Mouse (Mus musculus) adrenal gland, adult 18-20 months (tissue): ENCODE measurements around the gene Fat4. TPM values are rescaled to one million over a fixed set of nuclear protein-coding genes. Genes with fewer than 3 reads are reported as not detected.
A peak's percentile ranks its signal among the peaks of the same experiment; 100 is the strongest.

Experiments
- DNase-seq, 2 experiments: peaks; one replicate each; pipeline ENCODE4 v3.0.0; 2021 to 2022; ENCODE audit warnings: low spot score in 2 of 2
- long read RNA-seq, 2 experiments: library from polyadenylated mRNA; stranded (forward); transcript quantifications; one replicate each; pipeline ENCODE4 v2.0.0; 2021
- total RNA-seq, 2 experiments: library from RNA; stranded (reverse); gene quantifications; 1 replicate in 1 of 2; 2 replicates in 1 of 2; pipeline ENCODE4 v1.2.3; 2021

Fat4 gene
- 10 to 100 TPM in 1 of 2 experiments, 1 to 10 TPM in 1; 3.0 to 12.2 TPM for total RNA-seq
- long read RNA-seq, experiment 1: 0 reads
- long read RNA-seq, experiment 2: 0 reads

DNA sequence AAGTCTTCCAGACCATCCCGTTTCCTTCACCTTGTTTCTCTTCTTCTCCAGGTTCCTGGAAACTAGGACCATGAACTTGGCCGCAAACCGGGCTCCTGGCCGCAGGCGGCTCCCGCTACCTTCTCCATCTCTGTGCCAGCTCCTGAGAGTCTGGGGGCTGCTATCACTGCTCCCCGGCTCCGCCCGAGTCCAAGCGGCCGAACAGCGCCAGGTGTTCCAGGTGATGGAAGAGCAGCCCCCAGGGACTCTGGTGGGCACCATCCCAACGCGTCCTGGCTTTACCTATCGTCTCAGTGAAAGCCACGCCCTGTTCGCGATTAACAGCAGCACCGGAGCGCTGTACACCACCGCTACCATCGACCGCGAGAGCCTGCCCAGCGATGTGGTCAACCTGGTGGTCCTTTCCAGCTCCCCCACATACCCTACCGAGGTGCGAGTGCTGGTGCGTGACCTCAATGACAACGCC is at the start of gene Fat4:
TSS of gene Fat4 (plus strand) at position 51 of the 466 bp plus-strand sequence.
- DNase-seq: peak in 1 of 2 experiments; percentile 30

DNA sequence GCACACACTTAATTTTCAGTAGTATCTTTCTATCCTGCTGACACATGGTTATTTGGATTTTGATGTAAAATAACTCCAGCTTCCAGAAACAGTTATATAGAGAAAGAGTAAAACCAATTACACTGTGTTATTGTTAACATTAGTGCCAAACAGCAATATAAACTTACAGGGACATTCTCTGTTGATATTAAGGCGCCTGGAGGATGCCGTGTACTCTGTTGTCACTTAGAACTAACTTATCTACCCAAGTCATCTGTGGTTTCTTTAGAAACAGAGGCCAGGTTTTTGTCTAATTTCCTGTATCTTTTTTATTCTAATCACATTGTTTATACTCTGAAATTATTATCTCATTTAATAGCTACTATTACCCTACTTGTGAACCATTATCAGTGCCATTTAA is 47.3 kb upstream of the Fat4 start:
- no peak for DNase-seq

DNA sequence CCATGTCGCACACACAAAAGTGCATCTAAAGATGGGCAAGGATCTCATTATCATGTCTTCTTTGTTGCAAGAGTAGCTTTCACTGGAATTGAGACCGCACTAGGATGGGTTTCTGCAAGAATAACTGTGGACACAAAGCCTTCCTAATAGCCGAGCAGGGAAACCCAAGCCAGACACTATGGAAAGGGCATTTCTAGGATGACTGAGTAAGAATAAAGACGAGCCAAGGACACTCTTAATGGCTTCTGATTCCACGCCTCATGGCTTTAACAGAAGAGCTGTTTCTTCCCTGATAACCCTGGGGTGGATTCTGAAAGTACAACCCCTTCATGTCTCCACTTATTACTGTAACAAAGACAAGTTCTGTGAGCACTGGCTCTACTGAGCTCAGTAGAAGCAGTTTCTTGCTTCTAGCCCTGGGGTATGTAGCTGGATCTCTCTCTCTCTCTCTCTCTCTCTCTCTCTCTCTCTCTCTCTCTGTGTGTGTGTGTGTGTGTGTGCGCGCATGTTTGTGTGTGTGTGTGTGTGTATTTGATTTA is 43.7 kb upstream of the Fat4 start:
- no peak for DNase-seq

DNA sequence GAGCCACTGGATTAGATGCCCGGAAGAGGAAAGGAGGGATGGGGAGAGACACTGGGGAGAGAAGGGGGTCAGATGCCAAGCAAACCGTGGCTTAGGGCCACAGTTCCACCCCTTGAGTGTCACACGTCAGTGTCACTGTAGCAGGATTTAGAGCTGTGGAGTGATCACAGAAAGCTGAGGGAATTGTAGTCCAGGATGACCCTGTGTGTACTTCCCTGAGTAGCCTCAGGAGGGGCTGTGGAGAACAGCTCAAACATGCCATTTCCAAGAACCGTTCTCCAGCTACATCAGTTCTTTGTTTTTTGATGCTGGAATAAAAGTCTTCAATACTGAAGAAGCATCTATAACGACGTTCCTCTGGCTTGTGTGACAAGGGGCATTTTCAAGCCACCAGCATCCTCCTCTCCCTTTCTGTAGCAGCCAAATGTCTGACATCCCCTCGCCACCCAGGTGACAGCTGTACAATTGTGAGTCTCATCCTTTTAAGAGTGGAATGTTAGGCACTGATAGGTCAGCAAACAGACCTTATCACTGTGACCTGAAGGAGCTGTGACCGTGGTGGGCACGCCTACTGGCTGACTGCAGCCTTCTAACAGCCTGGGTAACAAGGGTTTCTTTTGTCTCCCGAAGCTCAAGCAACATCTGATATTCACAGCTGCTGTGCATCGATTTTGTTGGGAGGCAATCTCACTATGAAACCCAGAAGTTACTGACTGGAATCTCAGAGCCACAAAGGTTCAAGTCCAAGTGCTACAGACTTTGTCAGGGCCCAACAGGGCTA is 39.9 kb upstream of the Fat4 start:
- DNase-seq: no peak

DNA sequence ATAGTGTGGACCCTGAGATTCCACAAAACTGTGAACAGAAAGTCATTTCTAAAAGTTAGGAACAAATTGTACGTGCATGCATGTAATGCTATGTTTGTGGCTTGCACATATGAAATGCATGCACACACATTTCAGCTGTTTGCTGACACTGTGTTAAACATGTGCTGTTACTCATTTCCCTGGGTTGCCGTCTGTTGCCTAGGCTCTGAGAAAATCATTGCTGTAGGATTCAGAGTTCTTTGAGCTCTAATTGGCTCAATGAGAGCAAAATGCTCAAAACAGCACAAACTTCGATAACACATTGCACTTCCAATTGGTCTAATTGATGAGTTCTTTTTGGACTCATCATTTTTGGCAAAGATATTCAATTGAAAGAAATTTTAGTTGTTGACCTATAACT is 37.7 kb upstream of the Fat4 start:
- no peak for DNase-seq

DNA sequence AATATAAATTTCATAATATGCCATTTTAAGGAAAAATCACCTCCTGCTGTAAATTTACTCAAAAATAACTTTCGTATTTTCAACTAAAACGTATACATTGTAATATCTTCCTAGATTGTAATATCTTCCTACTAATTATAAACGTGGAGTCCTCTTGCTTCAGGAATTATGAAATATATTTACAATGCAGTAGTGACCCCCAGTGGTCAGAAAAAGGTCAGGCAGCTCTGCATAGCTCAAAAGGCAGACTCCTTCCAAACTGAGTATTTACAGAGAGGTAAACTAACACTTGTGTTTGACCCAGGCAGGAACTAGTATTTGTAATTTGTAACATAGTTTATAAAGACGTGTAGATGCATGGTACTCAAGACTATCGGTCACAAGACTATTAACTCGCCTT is 37.2 kb upstream of the Fat4 start:
- DNase-seq: peak; percentile 22 to 24

DNA sequence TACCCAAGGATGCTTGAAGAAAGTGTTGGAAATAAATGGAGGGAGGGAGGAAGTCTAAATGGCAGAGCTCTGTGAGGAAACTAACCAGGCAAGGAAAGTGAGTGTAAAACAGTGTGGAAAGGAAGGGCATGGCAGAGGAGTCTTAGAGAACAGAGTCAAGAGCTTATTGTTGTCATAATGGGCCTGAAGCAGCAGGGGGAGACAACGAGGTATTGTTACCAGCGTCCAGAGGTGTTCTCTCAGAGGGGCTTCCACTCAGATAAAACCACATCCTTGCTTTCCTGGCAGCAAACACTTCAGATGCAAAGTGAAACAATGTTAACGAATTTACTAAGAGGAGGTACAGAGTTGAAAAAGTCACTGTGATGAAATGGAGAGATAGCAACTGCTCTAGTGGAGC is 33.1 kb upstream of the Fat4 start:
- DNase-seq: no peak

DNA sequence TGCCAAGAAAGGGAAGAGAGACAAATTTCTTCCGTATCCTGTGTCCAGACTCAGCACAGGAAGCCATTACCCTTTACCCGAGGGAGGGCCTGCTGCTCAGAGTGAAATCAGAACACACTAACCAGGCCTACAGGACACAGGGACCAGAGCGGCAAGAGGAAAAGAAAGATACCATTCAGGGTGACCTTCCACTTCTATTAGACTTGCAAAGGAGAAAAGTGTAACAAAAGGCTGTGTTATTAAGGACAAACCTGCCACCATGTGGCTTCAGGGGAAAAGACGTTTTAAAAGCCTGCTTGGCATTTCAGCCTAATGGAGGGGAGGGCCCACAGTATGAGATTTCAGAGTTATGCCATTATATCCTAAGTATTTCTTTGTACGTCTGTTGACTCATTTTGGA is 26.1 kb upstream of the Fat4 start:
- DNase-seq: no peak

DNA sequence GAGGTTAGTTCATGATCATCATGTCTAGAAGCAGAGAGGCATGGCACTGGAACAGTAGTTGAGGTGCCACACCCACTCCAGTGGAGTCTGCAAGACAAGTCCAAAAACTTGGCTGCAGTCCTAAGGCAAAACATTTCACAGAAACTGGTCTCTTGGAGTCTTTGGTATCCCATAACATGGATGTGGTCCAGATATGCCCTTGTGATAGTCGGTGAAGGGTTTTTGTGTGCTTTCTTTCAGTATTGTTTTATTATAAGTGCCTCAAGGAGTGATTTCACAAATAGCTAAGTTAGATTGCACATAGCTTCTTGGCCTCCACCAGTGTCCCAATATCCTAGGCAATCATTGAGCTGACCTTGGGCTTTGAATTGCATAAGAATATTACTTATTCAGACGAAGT is 15.4 kb upstream of the Fat4 start:
- no peak for DNase-seq

DNA sequence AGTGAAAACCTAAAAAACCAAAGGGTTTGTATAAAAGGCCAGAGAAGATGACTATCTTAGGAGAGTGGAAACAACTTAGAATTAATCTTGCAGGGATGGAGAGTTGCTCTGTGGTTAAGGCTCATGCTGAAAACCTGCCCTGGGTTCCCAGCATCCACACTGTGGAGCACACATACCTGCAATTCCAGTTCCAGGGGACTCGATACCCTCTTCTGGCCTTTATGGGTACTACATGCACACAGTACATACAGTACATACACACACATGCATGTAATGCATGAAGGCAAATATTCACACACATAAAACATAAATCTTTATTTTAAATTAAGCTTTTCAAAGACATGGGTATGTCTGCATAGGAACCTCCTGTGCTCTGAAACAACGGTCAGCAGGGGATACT is 10.9 kb upstream of the Fat4 start:
- no peak for DNase-seq

DNA sequence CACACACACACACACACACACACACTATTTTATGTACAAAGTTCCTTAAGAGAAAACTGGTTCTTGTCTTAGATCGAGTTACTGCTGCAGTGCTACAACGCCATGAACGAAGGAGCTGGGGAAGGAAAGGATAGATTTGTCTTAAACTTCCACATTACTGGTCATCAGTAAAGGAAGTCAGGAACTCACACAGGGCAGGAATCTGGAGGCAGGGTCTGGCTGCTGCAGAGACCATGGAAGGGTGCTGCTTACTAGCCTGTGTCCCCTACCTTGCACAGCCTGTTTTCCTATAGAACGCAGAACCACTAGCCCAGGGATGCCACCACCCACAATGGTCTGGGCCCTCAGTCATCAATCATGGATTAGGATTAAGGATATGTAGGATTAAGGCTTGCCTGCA is 10.0 kb upstream of the Fat4 start:
- no peak for DNase-seq

DNA sequence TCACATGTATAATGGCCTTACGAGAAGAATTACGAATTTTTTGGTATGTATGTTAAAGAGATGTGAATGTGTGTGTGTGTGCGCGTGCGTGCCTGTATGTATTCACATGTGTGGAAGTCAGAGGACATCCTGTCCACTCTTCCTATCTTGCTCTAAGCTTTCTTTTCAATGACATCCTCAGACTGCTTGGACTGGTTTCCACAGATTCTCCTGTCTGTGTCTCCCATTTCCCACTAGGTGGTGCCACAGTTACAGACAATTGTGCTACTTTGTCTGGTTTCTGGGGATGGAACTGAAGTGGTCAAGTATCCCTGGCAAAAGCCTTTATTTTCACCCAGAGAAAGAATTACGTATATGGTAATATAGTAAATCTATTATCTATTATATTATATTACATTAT is 4.0 kb upstream of the Fat4 start:
- no peak for DNase-seq

DNA sequence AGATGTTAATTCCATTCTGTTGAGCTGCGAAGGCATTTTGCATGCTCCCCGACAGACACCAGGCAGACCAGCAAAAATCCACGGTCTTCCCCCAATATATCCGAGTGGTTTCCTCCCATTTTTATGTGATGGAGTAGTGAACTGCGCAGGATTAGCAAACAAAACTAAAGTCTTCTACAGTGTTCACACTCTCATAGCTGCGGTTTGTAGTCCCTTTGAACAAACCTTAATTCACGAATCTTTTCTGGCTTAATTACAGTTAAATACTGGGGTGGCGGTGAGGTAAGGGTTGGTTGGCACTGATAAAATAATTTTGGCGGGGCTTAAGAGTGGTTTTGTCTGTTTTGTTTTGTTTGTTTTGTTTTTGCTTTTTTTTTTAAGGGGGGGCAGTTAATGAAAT is 3.1 kb upstream of the Fat4 start:
- DNase-seq: no peak

DNA sequence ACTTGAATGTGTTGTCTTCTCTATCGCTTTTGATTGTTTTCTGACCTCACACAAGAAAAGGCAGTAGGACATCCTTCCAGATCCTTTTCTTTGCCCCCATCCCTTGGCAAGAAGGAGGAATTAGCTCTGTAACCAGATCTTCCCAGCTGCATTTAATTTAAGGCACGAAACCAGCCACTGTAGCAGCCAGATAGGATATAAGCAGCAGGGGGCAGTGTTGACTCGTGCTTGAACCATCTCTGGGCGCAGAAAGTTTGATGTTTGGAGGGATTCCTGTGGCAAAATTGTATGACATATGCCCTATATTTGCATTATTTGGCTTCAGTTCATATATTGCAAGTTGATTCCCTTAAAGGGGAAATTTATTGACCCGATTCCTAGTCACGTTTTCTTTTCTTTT is 2.5 kb upstream of the Fat4 start:
- DNase-seq: peak; percentile 79 to 82

DNA sequence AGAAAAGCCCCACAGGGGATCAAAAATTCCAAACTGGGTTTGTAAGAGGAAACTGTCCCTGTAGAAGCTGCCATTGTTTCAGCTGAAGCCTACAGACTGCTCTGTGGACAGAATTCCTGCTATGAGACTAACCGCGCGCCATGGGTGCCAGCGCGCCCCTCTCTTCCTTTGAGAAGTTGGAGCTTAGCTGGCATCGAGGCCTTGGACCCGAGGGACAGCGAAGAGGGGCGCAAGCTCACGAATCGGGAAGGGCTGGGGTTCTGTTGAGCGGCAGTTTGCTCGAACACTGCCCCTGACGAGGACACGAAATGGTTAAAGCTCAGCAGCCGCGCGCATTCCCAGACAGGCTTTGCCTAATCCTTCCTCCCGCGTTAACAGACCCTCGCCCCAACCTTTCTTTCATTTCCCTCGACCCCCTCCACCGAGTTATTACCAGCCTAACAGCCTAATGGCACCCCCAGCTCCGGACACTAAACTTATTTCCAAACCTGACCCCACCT is 1.8 kb upstream of the Fat4 start:
- peak; percentile 32 to 48 for DNase-seq

DNA sequence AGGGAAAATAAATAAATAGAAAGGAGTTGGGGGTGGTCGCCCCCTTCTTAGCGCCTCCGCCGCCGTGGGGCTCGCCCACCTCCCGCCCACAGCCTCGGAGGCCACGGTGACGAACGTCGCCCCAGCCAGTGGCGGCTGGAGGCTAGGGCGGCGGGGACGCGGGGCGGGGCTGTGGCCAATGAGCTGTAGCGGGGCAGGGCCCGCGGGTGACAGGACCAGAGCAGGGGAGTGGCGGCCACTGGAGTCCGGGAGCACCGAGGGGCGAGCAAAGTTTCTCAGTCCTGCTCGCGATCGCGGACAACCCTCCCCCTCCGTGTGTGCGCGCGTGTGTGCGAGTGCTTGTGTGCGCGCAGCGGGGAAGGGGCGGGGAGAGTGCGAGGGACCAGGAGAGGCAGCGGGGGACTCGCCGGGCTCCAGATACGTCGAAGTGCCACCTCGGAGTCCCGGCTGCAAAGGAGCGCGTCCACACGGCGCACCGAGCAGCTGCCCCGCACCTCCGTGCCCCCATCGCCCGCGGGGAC is 1.2 kb upstream of the Fat4 start:
- DNase-seq: peak; percentile 84 to 91

DNA sequence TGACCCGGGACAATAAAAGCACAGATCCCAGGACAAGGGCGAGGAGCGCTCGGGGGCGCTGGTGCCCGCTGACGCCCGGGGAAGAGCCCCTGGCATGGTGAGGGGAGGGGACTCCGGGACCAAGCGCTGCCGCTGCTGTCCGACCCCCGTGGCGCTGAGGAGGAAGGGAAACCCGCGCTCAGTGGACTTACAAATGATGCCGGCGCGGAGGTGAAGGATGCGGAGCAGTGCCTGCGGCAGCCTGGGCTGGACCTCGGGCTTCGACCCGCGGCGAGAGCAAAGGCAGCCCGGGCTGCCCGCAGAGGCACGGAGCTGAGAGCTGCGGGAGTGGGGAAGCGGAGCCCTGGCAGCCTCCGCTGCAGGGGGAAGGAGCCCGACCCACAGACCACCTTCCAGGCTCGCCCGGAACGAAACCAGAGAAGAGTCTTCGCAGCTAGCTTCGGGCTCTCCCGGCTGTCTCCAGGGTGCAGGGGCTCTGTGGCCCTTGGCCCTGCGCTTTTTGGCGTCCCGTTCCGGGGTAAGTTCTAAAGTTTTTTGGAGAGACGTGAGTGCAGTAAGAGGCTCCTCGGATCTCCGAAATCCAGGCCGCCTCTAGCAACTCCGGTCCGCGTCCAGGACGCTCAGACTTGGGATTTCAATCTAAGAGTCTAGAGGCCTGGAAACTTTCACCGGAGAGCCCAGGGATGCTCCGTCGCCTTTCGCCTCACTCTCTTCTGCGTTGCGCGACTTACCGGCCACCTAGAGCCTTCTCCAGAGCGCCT is 499 bp upstream of the Fat4 start:
- DNase-seq: peak in 1 of 2 experiments; percentile 45

DNA sequence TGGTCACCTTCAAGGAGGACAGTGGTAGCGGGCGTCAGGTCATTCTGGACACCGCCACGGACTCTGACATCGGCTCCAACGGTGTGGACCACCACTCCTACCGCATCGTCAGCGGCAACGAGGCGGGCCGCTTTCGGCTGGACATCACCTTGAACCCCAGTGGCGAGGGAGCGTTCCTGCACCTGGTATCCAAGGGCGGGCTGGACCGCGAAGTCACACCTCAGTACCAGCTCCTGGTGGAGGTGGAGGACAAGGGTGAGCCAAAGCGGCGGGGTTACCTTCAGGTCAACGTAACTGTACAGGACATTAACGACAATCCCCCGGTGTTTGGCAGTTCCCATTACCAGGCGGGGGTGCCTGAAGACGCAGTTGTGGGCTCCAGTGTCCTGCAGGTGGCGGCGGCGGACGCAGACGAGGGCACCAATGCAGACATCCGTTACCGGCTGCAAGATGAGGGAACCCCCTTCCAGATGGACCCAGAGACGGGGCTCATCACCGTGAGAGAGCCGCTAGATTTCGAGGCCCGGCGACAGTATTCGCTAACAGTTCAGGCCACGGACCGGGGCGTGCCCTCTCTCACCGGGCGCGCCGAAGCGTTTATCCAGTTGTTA is 746 bp downstream of the Fat4 start:
- DNase-seq: peak; percentile 48 to 58

DNA sequence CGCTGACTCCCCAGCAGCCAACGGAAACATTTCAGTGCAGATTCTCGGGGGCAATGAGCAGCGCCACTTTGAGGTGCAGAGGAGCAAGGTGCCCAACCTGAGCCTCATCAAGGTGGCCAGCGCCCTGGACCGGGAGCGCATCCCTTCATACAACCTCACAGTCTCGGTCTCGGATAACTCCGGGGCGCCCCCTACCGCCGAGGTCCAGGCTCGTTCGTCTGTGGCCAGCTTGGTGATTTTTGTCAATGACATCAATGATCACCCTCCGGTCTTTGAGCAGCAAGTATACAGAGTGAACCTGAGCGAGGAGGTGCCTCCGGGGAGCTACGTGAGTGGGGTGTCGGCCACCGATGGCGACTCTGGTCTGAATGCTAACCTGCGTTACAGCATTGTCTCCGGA is 1.4 kb downstream of the Fat4 start:
- DNase-seq: peak; percentile 79 to 84

DNA sequence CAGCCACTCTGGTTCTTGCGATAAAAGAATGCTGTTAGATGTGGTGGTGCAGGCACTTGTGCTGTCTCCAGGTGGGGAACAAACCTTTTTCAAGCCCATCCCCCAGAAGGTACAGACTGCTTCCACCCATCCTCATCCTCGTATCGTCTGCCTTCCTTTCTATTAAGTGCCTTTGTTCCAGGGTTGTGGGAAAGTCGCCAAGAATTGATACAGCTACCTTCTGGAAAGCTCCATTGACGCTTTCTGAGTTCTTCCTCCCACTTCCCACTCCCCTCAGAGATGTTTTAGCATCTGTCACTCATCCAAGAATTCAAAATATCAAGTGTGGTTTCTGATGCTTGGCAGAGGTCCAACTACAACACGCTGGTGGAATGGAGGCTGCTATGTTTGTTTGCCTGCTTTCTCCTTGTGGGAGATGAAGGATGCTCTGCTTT is 6.1 kb downstream of the Fat4 start:
- no peak for DNase-seq

DNA sequence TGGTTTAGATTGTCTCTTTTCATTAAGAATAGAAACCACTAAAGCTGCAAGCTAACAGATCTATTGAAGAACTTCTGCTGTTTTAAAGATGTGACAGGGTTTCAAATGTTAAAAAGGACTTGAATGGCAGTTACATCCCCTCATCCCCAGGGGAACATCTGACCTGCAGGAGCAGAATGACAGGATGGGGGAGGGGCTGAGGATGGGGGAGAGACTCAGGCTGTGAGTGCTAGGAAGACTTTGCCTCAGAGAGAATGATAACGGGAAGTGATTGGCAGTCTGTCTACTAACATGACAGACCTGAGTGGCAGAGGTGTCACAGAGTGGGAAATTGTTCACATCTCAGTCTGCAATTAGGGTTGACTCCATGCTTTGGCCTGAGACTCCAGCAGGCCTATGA is 14.1 kb downstream of the Fat4 start:
- no peak for DNase-seq
